Mouse (Mus musculus) MEL (cell line): ENCODE results near the gene Mip. TPM values are rescaled to one million over a fixed set of nuclear protein-coding genes. Genes with fewer than 3 reads are reported as not detected.

Experiments used
- DNase-seq: peaks from one replicate; pipeline ENCODE4 v3.0.0; 2011; ENCODE audit warnings: low read depth, low spot score
- H3K27ac ChIP-seq: 2 replicates; pipeline ENCODE4 v1.5.1; 2012; ENCODE audit warnings: low read depth, mild to moderate bottlenecking, control low read depth, low read length, moderate library complexity; ENCODE audit not compliant: control insufficient read depth
- H3K27me3 ChIP-seq, 2 experiments: fragments of 150-350 bp in 1 of 2; sonication (generic) in 1 of 2; 2 replicates each; pipeline ENCODE4 v1.6.1; 2012; ENCODE audit warnings: low read length in 2 of 2, mild to moderate bottlenecking in 2 of 2, improper control_type of control experiment in 1 of 2, moderate library complexity in 1 of 2; ENCODE audit not compliant: insufficient read depth in 2 of 2, control insufficient read depth in 1 of 2
- H3K36me3 ChIP-seq, 2 experiments: 2 replicates each; pipeline ENCODE4 v1.6.1; 2012 to 2014; ENCODE audit warnings: low read length in 2 of 2, improper control_type of control experiment in 1 of 2, inconsistent platforms in 1 of 2, mild to moderate bottlenecking in 1 of 2; ENCODE audit not compliant: insufficient read depth in 2 of 2, control insufficient read depth in 1 of 2
- H3K4me1 ChIP-seq, 2 experiments: fragments of 150-350 bp in 1 of 2; sonication (generic) in 1 of 2; 2 replicates each; pipeline ENCODE4 v1.6.1; 2012; ENCODE audit warnings: low read length in 2 of 2, improper control_type of control experiment in 1 of 2, mild to moderate bottlenecking in 1 of 2; ENCODE audit not compliant: insufficient read depth in 2 of 2, control insufficient read depth in 1 of 2
- H3K4me3 ChIP-seq, 2 experiments: fragments of 150-350 bp in 1 of 2; sonication (generic) in 1 of 2; 2 replicates each; pipeline ENCODE4 v1.5.1; 2012; ENCODE audit warnings: low read depth in 2 of 2, low read length in 2 of 2, mild to moderate bottlenecking in 2 of 2, moderate library complexity in 2 of 2, control low read depth in 1 of 2, improper control_type of control experiment in 1 of 2; ENCODE audit not compliant: control insufficient read depth in 1 of 2, insufficient read depth in 1 of 2
- H3K79me2 ChIP-seq: 2 replicates; pipeline ENCODE4 v1.6.1; 2012; ENCODE audit warnings: mild to moderate bottlenecking, low read length, moderate library complexity; ENCODE audit not compliant: control insufficient read depth, poor library complexity, insufficient read depth
- H3K9ac ChIP-seq: 2 replicates; pipeline ENCODE4 v1.6.1; 2012; ENCODE audit warnings: low read depth, mild to moderate bottlenecking, control low read depth, low read length, moderate library complexity; ENCODE audit not compliant: control insufficient read depth, poor library complexity, severe bottlenecking
- H3K9me3 ChIP-seq: fragments of 150-350 bp; sonication (generic); replicated peaks from 2 replicates; pipeline ENCODE4 v1.6.1; 2012; ENCODE audit warnings: mild to moderate bottlenecking, low read length, improper control_type of control experiment, moderate library complexity; ENCODE audit not compliant: insufficient read depth
- BHLHE40 ChIP-seq: IDR thresholded peaks from 2 replicates; pipeline ENCODE4 v1.6.1; 2012; ENCODE audit warnings: low read depth, mild to moderate bottlenecking, inconsistent platforms, low read length, improper control_type of control experiment, borderline replicate concordance
- CHD1 ChIP-seq: IDR thresholded peaks from 2 replicates; pipeline ENCODE4 v1.6.1; 2012; ENCODE audit warnings: low read depth, mild to moderate bottlenecking, inconsistent platforms, low read length, improper control_type of control experiment
- CHD2 ChIP-seq: IDR thresholded peaks from 2 replicates; pipeline ENCODE4 v1.6.1; 2011; ENCODE audit warnings: low read length, improper control_type of control experiment
- CTCF ChIP-seq, 3 experiments: IDR thresholded peaks in 2 of 3; conservative IDR thresholded peaks in 1 of 3; 2 replicates each; pipeline ENCODE4 v1.5.1; 2011 to 2012; ENCODE audit warnings: low read length in 3 of 3, low read depth in 2 of 3, mild to moderate bottlenecking in 2 of 3, improper control_type of control experiment in 1 of 3, inconsistent platforms in 1 of 3, mixed read lengths in 1 of 3, moderate library complexity in 1 of 3; ENCODE audit not compliant: control insufficient read depth in 1 of 3, insufficient read depth in 1 of 3, poor library complexity in 1 of 3, severe bottlenecking in 1 of 3
- E2F4 ChIP-seq: IDR thresholded peaks from 2 replicates; pipeline ENCODE4 v1.6.1; 2011; ENCODE audit warnings: low read depth, low read length, improper control_type of control experiment, borderline replicate concordance
- ELF1 ChIP-seq: IDR thresholded peaks from 2 replicates; pipeline ENCODE4 v1.6.1; 2014; ENCODE audit warnings: low read depth, mild to moderate bottlenecking, inconsistent platforms, low read length, improper control_type of control experiment, moderate library complexity
- EP300 ChIP-seq, 2 experiments: IDR thresholded peaks; 2 replicates each; pipeline ENCODE4 v1.6.1; 2011; ENCODE audit warnings: improper control_type of control experiment in 2 of 2, low read length in 2 of 2, low read depth in 1 of 2, mild to moderate bottlenecking in 1 of 2
- ETS1 ChIP-seq: IDR thresholded peaks from 2 replicates; pipeline ENCODE4 v1.6.1; 2012; ENCODE audit warnings: low read depth, mild to moderate bottlenecking, inconsistent platforms, low read length, improper control_type of control experiment, moderate library complexity
- GABPA ChIP-seq: IDR thresholded peaks from 2 replicates; pipeline ENCODE4 v1.6.1; 2012; ENCODE audit warnings: low read depth, mild to moderate bottlenecking, inconsistent platforms, low read length, improper control_type of control experiment, moderate library complexity
- GATA1 ChIP-seq: IDR thresholded peaks from 2 replicates; pipeline ENCODE4 v1.6.1; 2011; ENCODE audit warnings: low read depth, low read length, improper control_type of control experiment
- HCFC1 ChIP-seq: IDR thresholded peaks from 2 replicates; pipeline ENCODE4 v1.6.1; 2012; ENCODE audit warnings: low read depth, mild to moderate bottlenecking, inconsistent platforms, low read length, improper control_type of control experiment, moderate library complexity
- JUND ChIP-seq: IDR thresholded peaks from 2 replicates; pipeline ENCODE4 v1.6.1; 2011; ENCODE audit warnings: low read depth, mild to moderate bottlenecking, improper control_type of control experiment, low read length
- KAT2A ChIP-seq: conservative IDR thresholded peaks from 2 replicates; pipeline ENCODE4 v1.6.1; 2012; ENCODE audit warnings: low read depth, low read length, improper control_type of control experiment, inconsistent platforms
- MAFK ChIP-seq: IDR thresholded peaks from 2 replicates; pipeline ENCODE4 v1.6.1; 2011; ENCODE audit warnings: low read depth, mild to moderate bottlenecking, low read length, improper control_type of control experiment, borderline replicate concordance
- MAX ChIP-seq: IDR thresholded peaks from 2 replicates; pipeline ENCODE4 v1.6.1; 2011; ENCODE audit warnings: low read length, improper control_type of control experiment
- MAZ ChIP-seq: IDR thresholded peaks from 2 replicates; pipeline ENCODE4 v1.6.1; 2012; ENCODE audit warnings: low read depth, mild to moderate bottlenecking, inconsistent platforms, low read length, improper control_type of control experiment
- MEF2A ChIP-seq: IDR thresholded peaks from 2 replicates; pipeline ENCODE4 v1.6.1; 2014; ENCODE audit warnings: low read depth, mild to moderate bottlenecking, inconsistent platforms, low read length, improper control_type of control experiment; ENCODE audit not compliant: poor library complexity, insufficient replicate concordance, severe bottlenecking; ENCODE audit errors: extremely low read depth
- MXI1 ChIP-seq: IDR thresholded peaks from 2 replicates; pipeline ENCODE4 v1.6.1; 2011; ENCODE audit warnings: mild to moderate bottlenecking, low read depth, low read length, improper control_type of control experiment
- MYB ChIP-seq: IDR thresholded peaks from 2 replicates; pipeline ENCODE4 v1.6.1; 2011; ENCODE audit warnings: mild to moderate bottlenecking, low read depth, low read length, improper control_type of control experiment
- MYC ChIP-seq: IDR thresholded peaks from 2 replicates; pipeline ENCODE4 v1.6.1; 2011; ENCODE audit warnings: low read depth, mild to moderate bottlenecking, low read length, improper control_type of control experiment, moderate library complexity
- NELFE ChIP-seq: IDR thresholded peaks from 2 replicates; pipeline ENCODE4 v1.6.1; 2011; ENCODE audit warnings: low read depth, low read length, improper control_type of control experiment
- POLR2A ChIP-seq, 2 experiments: IDR thresholded peaks; 2 replicates each; pipeline ENCODE4 v1.6.1; 2011 to 2012; ENCODE audit warnings: low read length in 2 of 2, mild to moderate bottlenecking in 2 of 2, control low read depth in 1 of 2, improper control_type of control experiment in 1 of 2, low read depth in 1 of 2, moderate library complexity in 1 of 2; ENCODE audit not compliant: control insufficient read depth in 1 of 2, insufficient read depth in 1 of 2, poor library complexity in 1 of 2
- POLR2AphosphoS2 ChIP-seq: IDR thresholded peaks from 2 replicates; pipeline ENCODE4 v1.6.1; 2011; ENCODE audit warnings: low read length, improper control_type of control experiment
- POLR2AphosphoS5 ChIP-seq: IDR thresholded peaks from 2 replicates; pipeline ENCODE4 v1.6.1; 2012; ENCODE audit warnings: low read depth, borderline replicate concordance, mild to moderate bottlenecking, inconsistent platforms, low read length, moderate library complexity, mixed read lengths
- RAD21 ChIP-seq: IDR thresholded peaks from 2 replicates; pipeline ENCODE4 v1.6.1; 2011; ENCODE audit warnings: mild to moderate bottlenecking, low read depth, low read length, improper control_type of control experiment
- RCOR1 ChIP-seq: IDR thresholded peaks from 2 replicates; pipeline ENCODE4 v1.6.1; 2012; ENCODE audit warnings: low read depth, mild to moderate bottlenecking, inconsistent platforms, low read length, improper control_type of control experiment
- SIN3A ChIP-seq: IDR thresholded peaks from 2 replicates; pipeline ENCODE4 v1.6.1; 2012; ENCODE audit warnings: low read length, improper control_type of control experiment, inconsistent platforms
- SMC3 ChIP-seq: IDR thresholded peaks from 2 replicates; pipeline ENCODE4 v1.6.1; 2011; ENCODE audit warnings: low read depth, low read length, improper control_type of control experiment
- TAL1 ChIP-seq: IDR thresholded peaks from 2 replicates; pipeline ENCODE4 v1.6.1; 2012; ENCODE audit warnings: mild to moderate bottlenecking, inconsistent platforms, low read length, moderate library complexity, mixed read lengths
- TBP ChIP-seq: IDR thresholded peaks from 2 replicates; pipeline ENCODE4 v1.8.0; 2011; ENCODE audit warnings: low read depth, low read length, improper control_type of control experiment
- UBTF ChIP-seq: IDR thresholded peaks from 2 replicates; pipeline ENCODE4 v1.6.1; 2012; ENCODE audit warnings: low read depth, mild to moderate bottlenecking, inconsistent platforms, low read length, improper control_type of control experiment, moderate library complexity, borderline replicate concordance; ENCODE audit not compliant: insufficient read depth
- USF1 ChIP-seq: IDR thresholded peaks from 2 replicates; pipeline ENCODE4 v1.6.1; 2014; ENCODE audit warnings: low read depth, mild to moderate bottlenecking, inconsistent platforms, low read length, improper control_type of control experiment, moderate library complexity
- USF2 ChIP-seq, 2 experiments: IDR thresholded peaks; 2 replicates each; pipeline ENCODE4 v1.6.1; 2011 to 2012; ENCODE audit warnings: improper control_type of control experiment in 2 of 2, low read length in 2 of 2, borderline replicate concordance in 1 of 2, inconsistent platforms in 1 of 2, low read depth in 1 of 2, mild to moderate bottlenecking in 1 of 2; ENCODE audit not compliant: insufficient read depth in 1 of 2
- ZC3H11A ChIP-seq: IDR thresholded peaks from 2 replicates; pipeline ENCODE4 v1.6.1; 2012; ENCODE audit warnings: low read depth, mild to moderate bottlenecking, inconsistent platforms, low read length, improper control_type of control experiment
- ZKSCAN1 ChIP-seq: IDR thresholded peaks from 2 replicates; pipeline ENCODE4 v1.6.1; 2012; ENCODE audit warnings: low read depth, mild to moderate bottlenecking, inconsistent platforms, low read length, improper control_type of control experiment, moderate library complexity
- ZMIZ1 ChIP-seq: IDR thresholded peaks from 2 replicates; pipeline ENCODE4 v1.6.1; 2012; ENCODE audit warnings: low read depth, mild to moderate bottlenecking, inconsistent platforms, low read length, improper control_type of control experiment, moderate library complexity
- ZNF384 ChIP-seq: IDR thresholded peaks from 2 replicates; pipeline ENCODE4 v1.6.1; 2012; ENCODE audit warnings: low read depth, mild to moderate bottlenecking, inconsistent platforms, low read length, improper control_type of control experiment
- polyA plus RNA-seq, 2 experiments: library from polyadenylated mRNA; stranded (reverse) in 1 of 2; unstranded in 1 of 2; fragments of >175 nt in 1 of 2; fragments of >200 nt in 1 of 2; gene quantifications; 2 replicates each; pipeline versions ENCODE4 v1.2.1 to v1.2.4; 2012; ENCODE audit warnings: low replicate concordance in 2 of 2, low read depth in 1 of 2; ENCODE audit not compliant: insufficient read length in 2 of 2, insufficient read depth in 1 of 2, missing spikeins in 1 of 2
- total RNA-seq: library from RNA; depleted of rRNA; stranded (reverse); fragments of 300-350 nt; gene quantifications from 2 replicates; pipeline ENCODE4 v1.2.3, GENCODE M21; 2012

Mip gene
- total and polyA plus RNA-seq, 3 experiments: 0.04 TPM; not detected in 2

DNA sequence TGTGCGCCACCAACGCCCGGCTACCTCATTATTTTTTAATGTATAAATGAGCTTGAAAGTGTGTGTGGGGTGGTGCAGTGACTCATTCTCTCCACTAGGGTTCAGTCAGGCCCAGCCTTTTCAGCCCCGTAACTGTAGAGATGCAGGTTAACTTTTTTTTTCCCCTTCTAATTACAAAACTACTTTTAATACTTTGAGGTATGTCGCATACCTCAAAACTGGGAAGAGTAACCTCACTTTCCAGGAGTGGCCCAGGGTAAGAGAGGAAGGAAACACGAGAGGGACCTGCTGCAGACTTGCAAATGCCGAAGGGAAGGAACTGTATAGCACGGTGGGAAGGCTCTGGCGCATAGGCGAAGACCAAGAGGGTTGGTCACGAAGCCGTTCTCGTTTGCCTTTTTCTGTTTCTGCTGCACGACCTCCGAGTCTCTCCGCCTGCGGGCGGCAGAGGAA lies 12.7 kb upstream of the Mip start:
- 0 out of 2 replicates have a peak overlapping the region, but pooled peaks have one; percentile 28 for H3K27ac ChIP-seq
- peak overlapping the region; percentile 75 to 76 for H3K4me3 ChIP-seq
- TF ChIP-seq ELF1: no peak
- peak; percentile 25; the same call in 1 of the 2 replicates for TF ChIP-seq USF1
- TF ChIP-seq MEF2A: no peak
- no peak for TF ChIP-seq UBTF
- peak; percentile 53 for TF ChIP-seq SMC3
- TF ChIP-seq ZC3H11A: peak; percentile 39; the same call in 1 of the 2 replicates
- no peak for TF ChIP-seq USF2 (IDR thresholded peaks at IDR 0.05; ENCODE audit: borderline replicate concordance in 1 of 2, insufficient read depth in 1 of 2, low read depth in 1 of 2, low read length in 2 of 2)
- TF ChIP-seq ETS1: no peak
- no peak for TF ChIP-seq GABPA
- TF ChIP-seq ZMIZ1: no peak
- peak; percentile 99 for TF ChIP-seq TBP
- no peak for TF ChIP-seq NELFE
- TF ChIP-seq POLR2AphosphoS5: no peak
- no peak for TF ChIP-seq POLR2AphosphoS2
- no peak for TF ChIP-seq MAZ
- TF ChIP-seq EP300 (IDR thresholded peaks at IDR 0.05; ENCODE audit: low read depth in 1 of 2, low read length in 2 of 2): no peak
- no peak for TF ChIP-seq CHD1
- no peak for TF ChIP-seq CHD2
- peak; percentile 91 for TF ChIP-seq ZNF384
- no peak for TF ChIP-seq BHLHE40
- TF ChIP-seq ZKSCAN1: no peak
- peak; percentile 59 to 80 (median 77) for TF ChIP-seq CTCF (IDR thresholded peaks at IDR 0.05 in 2 of 3, conservative IDR thresholded peaks at IDR 0.05 in 1 of 3; ENCODE audit: control insufficient read depth in 1 of 3, insufficient read depth in 1 of 3, low read depth in 2 of 3, low read length in 3 of 3, poor library complexity in 1 of 3, severe bottlenecking in 1 of 3)
- no peak; the same call in 1 of the 2 replicates for TF ChIP-seq MAX
- no peak for TF ChIP-seq JUND
- peak; percentile 75 for TF ChIP-seq RAD21
- TF ChIP-seq MYB: no peak
- no peak for TF ChIP-seq RCOR1
- peak; percentile 51 for TF ChIP-seq HCFC1
- no peak for TF ChIP-seq TAL1
- TF ChIP-seq MXI1: no peak; the same call in 1 of the 2 replicates
- TF ChIP-seq SIN3A: no peak
- 0 out of 2 replicates have a peak, but pooled peaks have one; percentile 21 for TF ChIP-seq MYC
- TF ChIP-seq POLR2A (IDR thresholded peaks at IDR 0.05; ENCODE audit: control insufficient read depth in 1 of 2, insufficient read depth in 1 of 2, low read depth in 1 of 2, low read length in 2 of 2, poor library complexity in 1 of 2): no peak
- TF ChIP-seq KAT2A: no peak
- no peak for TF ChIP-seq GATA1
- no peak for TF ChIP-seq MAFK
- no peak for TF ChIP-seq E2F4

More for the DNA sequence above, 12.7 kb upstream of the Mip start:
- Histone ChIP-seq H3K27me3 (no peaks in the 10 kb centered on the region), H3K4me1 (peaks cover 2 to 21% of the 10 kb centered on the region in 2 experiments; a peak in 3 of 4 replicates), H3K36me3 (peaks cover 0 to 14% of the 10 kb centered on the region in 2 experiments; a peak in 2 of 4 replicates), H3K9me3 (no peaks in the 10 kb centered on the region), H3K79me2 (peaks cover 11% of the 10 kb centered on the region), H3K9ac (peak overlapping the region; percentile 69)
- DNase-seq: peak; percentile 91
